Mouse (Mus musculus): ENCODE results near the gene Wdr93.
A peak's percentile ranks its signal among the peaks of the same experiment; 100 is the strongest.

Wdr93 gene

DNA sequence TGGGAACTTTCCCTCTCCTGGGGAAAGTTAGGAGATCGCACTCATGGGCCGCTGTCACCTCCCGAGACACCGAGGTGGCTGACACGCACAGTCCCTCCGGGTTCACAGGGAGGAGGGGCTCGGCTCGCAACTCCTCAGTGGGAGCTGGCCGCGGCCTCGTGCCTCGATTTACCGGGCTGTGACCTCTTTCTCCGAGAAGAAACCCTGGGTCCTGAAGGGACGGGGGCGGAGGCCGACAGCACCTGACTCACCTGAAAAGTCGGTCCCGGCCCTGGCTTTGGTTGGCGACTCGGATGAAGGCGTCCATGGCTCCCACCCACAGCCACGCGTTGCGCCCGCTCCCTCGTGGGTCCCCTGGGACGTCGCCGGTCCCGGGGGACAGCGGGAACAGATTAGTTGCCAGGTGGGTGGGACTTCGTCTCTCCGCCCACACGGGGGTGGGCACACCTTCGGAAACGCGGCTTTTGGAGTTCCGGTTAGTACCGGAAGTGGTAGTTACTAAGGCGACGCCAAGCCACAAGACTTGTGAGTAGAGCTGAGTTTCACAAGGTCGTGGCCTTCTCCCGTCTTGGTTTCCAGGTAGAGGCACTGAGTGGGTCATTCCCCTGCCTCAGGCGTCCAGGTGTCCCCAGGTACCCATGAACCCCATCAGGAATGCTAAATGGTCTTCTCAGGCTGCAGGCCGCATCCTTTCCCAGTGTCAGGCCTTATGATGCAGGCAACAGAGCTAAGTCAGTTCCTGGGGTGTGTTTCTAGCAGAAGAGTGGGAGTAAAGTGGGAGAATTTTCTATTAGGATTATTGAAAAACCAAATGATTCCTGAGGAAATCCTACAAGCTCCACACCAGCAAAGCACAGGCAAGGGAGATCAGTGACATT is at the start of gene Wdr93, which contains the start of gene Pex11a:
TSS of gene Wdr93 (plus strand) at position 505 of the 878 bp plus-strand sequence.
TSS of gene Pex11a (minus strand) at position 473 of the 878 bp plus-strand sequence.
- DNase-seq (ENCODE audit: low read depth, low spot score) = peak; percentile 88

- no peak for DNase-seq (ENCODE audit: low read depth, low spot score)
These were observed 46.5 kb upstream of the Wdr93 start for GRCm38 (mm10) chr7:79696495-79696894.

DNA sequence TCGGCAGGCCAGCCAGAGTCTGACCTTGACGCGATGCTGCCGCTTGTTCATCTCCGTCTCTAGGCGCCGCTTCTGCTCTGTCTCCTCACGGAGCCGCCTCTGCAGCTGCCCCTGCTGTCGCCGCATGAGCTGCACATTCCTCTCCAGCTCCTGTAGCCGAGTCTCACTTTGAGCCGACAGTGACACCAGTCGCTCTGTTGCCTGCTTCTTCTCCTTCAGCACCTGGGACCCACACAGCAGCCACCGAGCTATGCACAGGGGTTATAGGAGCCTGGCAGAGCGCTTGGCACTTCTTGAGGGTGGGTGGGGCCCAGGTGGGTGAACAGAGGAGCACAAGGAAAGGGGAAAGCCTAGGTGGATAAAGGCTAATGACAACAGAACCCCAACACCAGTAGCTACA is 40.2 kb upstream of the Wdr93 start:
- DNase-seq (ENCODE audit: low read depth, low spot score) = no peak

DNA sequence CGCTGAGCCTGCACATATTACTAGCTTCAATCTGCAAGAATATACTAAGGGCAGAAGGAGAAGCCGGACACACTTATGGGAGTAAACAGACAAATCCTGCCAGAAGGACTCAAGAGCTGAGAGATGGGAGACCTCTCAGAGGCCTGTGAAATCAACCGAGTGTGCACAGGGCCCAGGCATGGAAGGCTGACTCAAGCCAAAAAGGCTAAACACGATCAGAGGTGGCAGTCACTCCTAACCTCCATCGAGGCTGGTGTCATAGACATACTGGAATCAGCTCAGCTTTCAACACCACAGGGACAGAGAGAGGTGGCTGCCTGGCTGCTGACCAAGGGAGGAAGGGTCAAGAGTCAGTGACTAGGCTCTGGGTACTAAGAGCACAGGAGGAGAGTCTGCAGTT is 37.8 kb upstream of the Wdr93 start:
- DNase-seq (ENCODE audit: low read depth, low spot score) = no peak

GRCm38 (mm10) chr7:79710130-79710607 is 32.8 kb upstream of the Wdr93 start:
- DNase-seq (ENCODE audit: low read depth, low spot score) = no peak

DNA sequence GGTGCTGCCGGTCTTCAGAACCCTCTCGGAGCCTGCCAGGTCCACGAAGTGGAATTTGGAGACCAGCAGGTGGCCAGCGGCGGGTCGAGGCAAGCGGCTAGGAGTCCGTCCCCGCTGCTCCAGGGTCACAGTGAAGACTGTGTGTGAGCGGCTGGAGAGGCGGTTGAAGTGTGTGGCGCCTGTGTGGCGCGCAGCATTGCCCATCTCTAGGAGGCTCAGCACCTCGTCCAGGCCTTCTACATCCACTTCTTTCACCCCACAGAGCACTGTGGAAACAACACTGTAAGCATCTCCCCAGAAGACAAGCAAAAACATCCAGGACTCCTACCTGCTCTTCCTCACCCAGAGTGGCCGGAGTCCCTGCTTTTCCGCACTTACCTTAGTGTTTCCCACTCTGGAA is 32.1 kb upstream of the Wdr93 start:
- no peak for DNase-seq (ENCODE audit: low read depth, low spot score)

GRCm38 (mm10) chr7:79715187-79715981 is 27.6 kb upstream of the Wdr93 start, which contains the start of gene Kif7:
Gene Kif7 (minus strand): TSS chr7:79715720.
- peak; percentile 80 for DNase-seq (ENCODE audit: low read depth, low spot score)

DNA sequence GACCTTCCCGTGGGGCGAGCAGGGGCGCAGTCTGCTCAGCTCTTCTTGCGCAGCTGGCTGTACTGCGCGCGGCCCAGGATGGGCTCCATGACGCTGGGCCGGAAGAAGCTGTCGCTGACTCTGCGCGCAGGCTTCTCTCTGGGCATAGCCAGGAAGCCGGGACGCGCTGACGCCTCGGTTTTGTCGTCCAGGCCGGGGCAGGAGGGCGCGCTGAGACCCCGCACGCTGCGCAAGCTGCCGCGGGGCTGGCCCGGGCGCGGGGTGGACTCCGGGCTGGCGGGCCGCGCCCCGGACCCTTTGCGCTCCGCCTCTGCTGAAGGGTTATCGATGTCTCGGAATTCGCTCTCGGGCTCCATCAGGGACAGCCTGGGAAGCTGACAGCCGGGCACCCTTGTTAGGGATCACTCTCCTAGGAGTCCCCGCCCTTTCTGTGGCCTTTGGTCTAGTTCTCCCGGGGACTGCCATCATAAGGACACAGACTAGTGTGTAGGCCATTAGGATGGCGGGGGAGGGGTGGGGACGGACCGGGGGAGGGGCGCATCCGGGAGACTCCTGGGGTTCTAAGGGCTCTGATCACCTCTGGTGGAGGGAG is 21.5 kb upstream of the Wdr93 start:
- peak; percentile 76 for DNase-seq (ENCODE audit: low read depth, low spot score)

GRCm38 (mm10) chr7:79727091-79727490 is 15.9 kb upstream of the Wdr93 start:
- peak; percentile 45 for DNase-seq (ENCODE audit: low read depth, low spot score)

DNA sequence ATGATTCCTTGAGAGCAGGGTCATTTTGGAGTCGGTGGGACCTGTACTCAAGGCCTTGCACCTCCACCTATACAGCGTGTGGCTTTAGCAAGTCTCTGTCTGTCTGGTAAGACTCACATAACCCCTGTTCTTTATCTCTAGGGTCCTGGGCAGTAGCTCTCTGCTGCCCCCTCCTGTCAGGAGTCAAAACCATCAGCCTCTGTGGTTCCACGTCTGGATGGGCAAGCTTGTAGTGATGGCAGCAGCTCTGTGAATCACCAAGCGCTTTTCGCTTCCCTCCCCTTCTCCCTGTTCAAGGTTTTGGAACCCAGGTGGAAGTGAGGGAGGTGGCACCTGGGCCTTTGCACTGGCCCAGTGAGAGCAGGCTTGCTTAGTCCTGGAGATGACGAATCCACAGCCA is 14.7 kb upstream of the Wdr93 start:
- DNase-seq (ENCODE audit: low read depth, low spot score) = peak; percentile 65

GRCm38 (mm10) chr7:79729169-79729568 is 13.8 kb upstream of the Wdr93 start:
- peak; percentile 63 for DNase-seq (ENCODE audit: low read depth, low spot score)

- DNase-seq (ENCODE audit: low read depth, low spot score) = peak; percentile 33
These were observed 13.1 kb upstream of the Wdr93 start for GRCm38 (mm10) chr7:79729743-79730370.

GRCm38 (mm10) chr7:79731438-79731837 is 11.5 kb upstream of the Wdr93 start:
- DNase-seq (ENCODE audit: low read depth, low spot score) = no peak

- DNase-seq (ENCODE audit: low read depth, low spot score) = no peak
These were observed 10.3 kb upstream of the Wdr93 start, which contains the start of gene Plin1 for GRCm38 (mm10) chr7:79732622-79733021. Gene Plin1 (minus strand): TSS chr7:79732903.

DNA sequence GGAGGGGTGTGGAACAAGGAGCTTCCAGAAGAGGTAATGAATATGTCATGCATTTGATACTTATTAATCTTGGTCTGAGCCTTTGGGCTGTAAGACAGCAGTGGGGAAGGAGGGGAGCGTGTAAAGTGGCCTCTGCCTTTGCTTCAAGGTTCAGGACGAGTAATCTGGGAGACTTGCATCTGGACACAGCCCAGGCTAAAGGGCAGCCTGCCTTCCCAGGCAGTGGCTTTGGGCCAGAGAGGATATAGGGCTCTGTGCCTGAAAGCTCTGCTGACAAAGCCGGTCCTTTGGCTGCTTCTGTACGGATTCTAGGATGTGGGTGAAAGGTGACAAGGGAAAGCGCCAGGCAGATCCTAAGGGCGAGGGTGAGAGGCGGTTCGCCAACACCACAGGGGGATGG is 8.4 kb upstream of the Wdr93 start:
- DNase-seq (ENCODE audit: low read depth, low spot score) = no peak

- no peak for DNase-seq (ENCODE audit: low read depth, low spot score)
These were observed 6.5 kb upstream of the Wdr93 start for GRCm38 (mm10) chr7:79736511-79736910.

DNA sequence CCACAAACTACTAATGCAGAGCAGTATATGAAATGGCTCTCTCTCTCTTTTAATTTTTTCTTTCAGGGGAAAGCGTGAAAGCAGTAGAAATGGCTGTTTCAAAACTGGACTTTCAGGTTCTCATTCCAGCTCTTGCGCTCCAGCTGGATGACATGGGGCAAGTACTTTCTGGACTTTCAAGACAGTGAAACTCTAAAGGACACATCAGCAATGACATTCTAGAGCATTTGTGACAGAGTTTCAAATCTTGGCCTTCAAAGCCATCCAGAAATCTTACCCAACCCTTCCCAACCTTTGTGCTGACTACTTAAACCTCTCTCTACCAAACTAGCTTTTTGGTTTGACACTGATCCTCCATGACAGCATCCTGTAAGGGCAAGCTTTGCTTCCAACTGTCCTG is 4.0 kb upstream of the Wdr93 start:
- DNase-seq (ENCODE audit: low read depth, low spot score) = no peak

GRCm38 (mm10) chr7:79740279-79740678 is 2.7 kb upstream of the Wdr93 start:
- DNase-seq (ENCODE audit: low read depth, low spot score) = no peak

GRCm38 (mm10) chr7:79742277-79742658 is 695 bp upstream of the Wdr93 start:
- DNase-seq (ENCODE audit: low read depth, low spot score) = no peak

- DNase-seq (ENCODE audit: low read depth, low spot score) = no peak
These were observed 1.1 kb downstream of the Wdr93 start for GRCm38 (mm10) chr7:79744051-79744450.

GRCm38 (mm10) chr7:79744585-79744984 is 1.6 kb downstream of the Wdr93 start:
- no peak for DNase-seq (ENCODE audit: low read depth, low spot score)
